Mouse (Mus musculus) thymus, adult 2 months (tissue): ENCODE measurements around the gene Foxk1. TPM values are rescaled to one million over a fixed set of nuclear protein-coding genes. Genes with fewer than 3 reads are reported as not detected.
A peak's percentile ranks its signal among the peaks of the same experiment; 100 is the strongest.

Experiments used
- DNase-seq: peaks from one replicate; pipeline ENCODE4 v3.0.0; 2021
- H3K27ac ChIP-seq: fragments of 200-500 bp; 2 replicates; pipeline ENCODE4 v1.5.1; 2012; ENCODE audit warnings: low read length, control low read depth; ENCODE audit not compliant: control insufficient read depth, insufficient read depth
- H3K27me3 ChIP-seq: fragments of 200-500 bp; 2 replicates; pipeline ENCODE4 v1.6.1; 2012; ENCODE audit warnings: mild to moderate bottlenecking, low read length, moderate library complexity, mixed read lengths; ENCODE audit not compliant: control insufficient read depth, insufficient read depth
- H3K36me3 ChIP-seq: fragments of 200-500 bp; 2 replicates; pipeline ENCODE4 v1.6.1; 2012; ENCODE audit warnings: mild to moderate bottlenecking, low read length, moderate library complexity; ENCODE audit not compliant: control insufficient read depth, insufficient read depth
- H3K4me1 ChIP-seq: fragments of 200-500 bp; replicated peaks from 2 replicates; pipeline ENCODE4 v1.6.1; 2012; ENCODE audit warnings: low read length; ENCODE audit not compliant: control insufficient read depth, insufficient read depth
- H3K4me3 ChIP-seq: fragments of 200-500 bp; 2 replicates; pipeline ENCODE4 v1.5.1; 2012; ENCODE audit warnings: mild to moderate bottlenecking, low read length, control low read depth, moderate library complexity; ENCODE audit not compliant: control insufficient read depth, insufficient read depth
- CTCF ChIP-seq: fragments of 200-500 bp; IDR thresholded peaks from 2 replicates; pipeline ENCODE4 v1.5.1; 2012; ENCODE audit warnings: mild to moderate bottlenecking, control low read depth, low read length, moderate library complexity, borderline replicate concordance; ENCODE audit not compliant: control insufficient read depth, poor library complexity, insufficient read depth; ENCODE audit errors: extremely low read depth
- POLR2A ChIP-seq: fragments of 200-500 bp; IDR thresholded peaks from 2 replicates; pipeline ENCODE4 v1.6.1; 2012; ENCODE audit warnings: mild to moderate bottlenecking, low read length, control low read depth, moderate library complexity; ENCODE audit not compliant: control insufficient read depth, poor library complexity, insufficient read depth; ENCODE audit errors: extremely low read depth
- WGBS: fragments of 180-500 bp; shearing (Covaris S2); methylation state at CpG from one replicate; pipeline ENCODE4 v1.1.7; 2018; 5-methylcytosine and 5-hydroxymethylcytosine counted together
- polyA plus RNA-seq: library from polyadenylated mRNA; depleted of rRNA; stranded (reverse); fragments of >200 nt; gene quantifications from 2 replicates; pipeline ENCODE4 v1.2.3, GENCODE M21; 2012

The Foxk1 gene
- polyA plus RNA-seq, 1 experiment, result 27.9 TPM

DNA sequence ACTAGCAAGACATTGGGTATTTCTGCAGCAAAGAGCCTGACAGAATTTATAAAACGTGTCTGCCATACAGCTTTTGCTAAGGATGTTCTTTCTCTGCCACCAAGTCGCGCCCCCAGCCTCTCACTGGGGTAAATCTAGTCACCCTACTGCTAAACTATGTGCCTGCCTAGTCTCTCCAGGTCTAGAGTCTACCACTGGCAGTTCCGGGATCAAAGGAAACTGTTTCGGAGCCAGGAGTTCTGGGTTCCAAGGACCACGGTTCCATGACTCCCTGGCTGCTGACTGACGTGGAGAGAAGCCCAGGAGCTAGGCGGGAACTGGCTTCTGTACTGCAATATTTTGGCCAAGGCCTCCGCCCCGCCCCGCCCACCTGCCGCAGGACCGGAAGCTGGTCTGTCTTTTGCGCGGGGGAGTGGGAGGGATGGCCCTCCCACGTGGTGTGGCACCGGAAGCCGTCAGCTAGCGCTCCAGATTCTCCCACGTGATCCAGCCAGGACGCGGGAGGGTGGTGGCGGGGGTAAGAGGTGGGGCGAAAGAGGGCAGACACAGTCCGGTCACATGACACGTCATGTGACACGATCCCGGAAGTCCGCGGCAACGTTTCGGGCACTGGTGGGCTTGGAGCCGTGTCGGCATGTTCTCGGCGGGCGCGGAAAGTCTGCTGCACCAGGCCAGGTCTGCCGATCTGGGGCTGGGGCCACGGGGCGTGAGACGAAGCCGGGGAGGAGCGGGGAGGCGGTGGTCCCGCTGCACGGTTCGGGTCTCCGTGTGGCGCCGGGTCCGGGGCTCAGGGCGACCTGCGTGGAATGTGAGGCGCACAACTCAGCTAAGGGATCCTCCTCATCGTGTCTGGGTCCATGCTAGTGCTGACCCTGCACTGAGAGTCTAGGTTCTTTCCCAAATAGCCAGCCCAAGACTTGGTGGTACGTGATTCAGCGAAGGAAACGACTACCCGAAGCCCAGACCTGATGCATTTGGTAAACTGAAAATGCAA lies 62.5 kb downstream of the Foxk1 start, which contains the start of gene Ap5z1:
TSS of gene Ap5z1 (plus strand) at position 484 of the 994 bp plus-strand sequence.
- H3K4me1 ChIP-seq, result peaks cover 12% of the 10 kb centered on the region
- no peaks in the 10 kb centered on the region for H3K36me3 ChIP-seq
- DNase-seq, result peak; percentile 92
- H3K27me3 ChIP-seq, result no peaks in the 10 kb centered on the region
- TF ChIP-seq CTCF, result no peak
- peak; percentile 66; the same call in 1 of the 2 replicates for TF ChIP-seq POLR2A
- H3K27ac ChIP-seq, result peak within 1 kb of the TSS; percentile 82
- peak within 1 kb of the TSS; percentile 80 for H3K4me3 ChIP-seq
- 3% methylated on average over 60 of the region's 60 CpGs for WGBS

DNA sequence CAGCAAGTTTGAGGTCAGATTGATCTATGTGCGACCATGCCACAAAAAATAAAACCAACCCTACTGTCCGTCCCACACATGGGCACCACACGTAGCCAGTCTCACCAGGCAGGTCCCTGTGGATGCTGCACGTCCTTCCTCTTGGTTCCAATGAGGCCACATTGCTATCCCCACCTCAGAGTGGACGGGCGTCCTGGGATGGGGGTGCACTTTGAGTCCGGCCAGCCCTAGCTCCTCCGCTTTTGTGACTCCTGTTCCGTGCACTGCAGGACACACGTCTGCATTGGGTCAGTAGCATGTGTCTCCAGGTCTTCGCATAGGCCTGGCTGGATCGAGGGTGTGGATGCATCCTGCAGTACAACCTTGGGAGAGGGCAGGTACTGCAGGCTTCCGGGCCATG lies 67.1 kb downstream of the Foxk1 start:
- H3K27ac ChIP-seq, result no peak overlapping the region
- no peak for DNase-seq
- WGBS, result 97% methylated on average over 13 of the region's 13 CpGs

DNA sequence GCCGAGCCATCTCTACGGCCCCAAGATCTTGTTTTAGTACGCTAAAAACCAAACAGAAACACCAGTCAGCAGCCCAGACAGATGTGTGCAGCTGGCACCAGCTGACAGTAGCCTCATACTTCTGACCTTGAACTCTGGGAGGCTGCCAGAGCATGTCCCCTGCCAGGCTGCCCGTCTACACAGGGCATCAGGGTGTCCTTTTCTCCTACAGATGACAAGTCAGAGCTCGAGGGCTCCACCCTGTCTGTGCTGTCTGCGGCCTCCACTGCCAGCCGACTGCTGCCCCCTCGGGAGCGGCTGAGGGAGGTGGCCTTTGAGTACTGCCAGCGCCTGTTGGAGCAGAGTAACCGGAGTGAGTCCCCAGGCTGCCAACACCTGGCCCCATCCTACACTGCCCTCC lies 68.5 kb downstream of the Foxk1 start:
- TF ChIP-seq CTCF, result no peak
- no peak for TF ChIP-seq POLR2A
- no peak overlapping the region for H3K27ac ChIP-seq
- H3K36me3 ChIP-seq, result no peaks in the 10 kb centered on the region
- WGBS, result 98% methylated on average over 11 of the region's 11 CpGs
- peaks cover 6% of the 10 kb centered on the region for H3K4me1 ChIP-seq
- no peak overlapping the region for H3K4me3 ChIP-seq
- DNase-seq, result no peak
- no peaks in the 10 kb centered on the region for H3K27me3 ChIP-seq

More for the DNA sequence above, 67.1 kb downstream of the Foxk1 start:
- H3K4me1 ChIP-seq, result peaks cover 10% of the 10 kb centered on the region
- no peak overlapping the region for H3K4me3 ChIP-seq
- TF ChIP-seq POLR2A (no peak), CTCF (no peak)
- no peaks in the 10 kb centered on the region for H3K27me3 ChIP-seq
- no peaks in the 10 kb centered on the region for H3K36me3 ChIP-seq

DNA sequence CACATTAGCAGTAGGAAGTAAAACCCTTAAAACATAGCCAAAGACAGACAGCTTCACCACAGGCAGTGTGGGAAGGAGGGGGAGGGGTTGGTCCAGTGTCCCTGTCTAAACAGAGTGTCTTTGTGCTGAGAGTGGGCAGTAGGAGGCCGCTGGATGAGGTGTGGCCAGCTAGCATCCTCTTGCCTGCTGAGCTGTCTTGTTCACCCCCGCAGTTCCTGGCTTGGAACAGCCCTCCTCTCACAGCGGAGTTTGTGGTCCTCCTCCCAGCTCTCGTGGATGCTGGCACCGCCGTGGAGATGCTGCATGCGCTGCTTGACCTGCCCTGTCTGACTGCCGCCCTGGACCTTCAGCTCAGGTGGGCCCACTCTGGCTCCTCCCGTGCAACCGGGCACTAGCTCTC lies 72.4 kb downstream of the Foxk1 start:
- Histone ChIP-seq H3K36me3 (no peaks in the 10 kb centered on the region), H3K27me3 (no peaks in the 10 kb centered on the region), H3K4me3 (no peak overlapping the region), H3K4me1 (no peaks in the 10 kb centered on the region), H3K27ac (no peak overlapping the region)
- DNase-seq, result no peak
- WGBS, result 93% methylated on average over 10 of the region's 10 CpGs
- TF ChIP-seq POLR2A, result no peak
- no peak for TF ChIP-seq CTCF

DNA sequence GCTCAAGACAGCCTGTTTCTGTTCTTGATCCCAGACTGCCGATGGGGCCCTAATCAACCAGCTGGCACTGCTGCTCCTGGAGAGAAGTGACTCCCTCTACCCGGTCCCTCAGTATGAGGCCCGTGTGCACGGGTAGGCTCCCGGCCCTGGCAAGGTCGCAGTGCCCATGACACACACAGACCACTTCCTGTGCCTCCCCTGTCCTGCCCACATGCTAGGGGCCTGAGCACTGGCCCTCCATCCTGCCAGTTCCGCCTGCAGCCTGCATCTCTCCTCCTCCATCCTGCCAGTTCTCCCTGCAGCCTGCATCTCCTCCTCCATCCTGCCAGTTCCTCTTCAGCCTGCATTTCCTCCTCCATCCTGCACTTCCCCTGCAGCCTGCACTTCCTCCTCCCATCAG lies 74.4 kb downstream of the Foxk1 start:
- no peaks in the 10 kb centered on the region for H3K27me3 ChIP-seq
- no peaks in the 10 kb centered on the region for H3K36me3 ChIP-seq
- no peaks in the 10 kb centered on the region for H3K4me1 ChIP-seq
- TF ChIP-seq CTCF (no peak), POLR2A (no peak)
- H3K4me3 ChIP-seq, result no peak overlapping the region
- no peak for DNase-seq
- 48% methylated on average over 7 of the region's 7 CpGs for WGBS
- H3K27ac ChIP-seq, result no peak overlapping the region

DNA sequence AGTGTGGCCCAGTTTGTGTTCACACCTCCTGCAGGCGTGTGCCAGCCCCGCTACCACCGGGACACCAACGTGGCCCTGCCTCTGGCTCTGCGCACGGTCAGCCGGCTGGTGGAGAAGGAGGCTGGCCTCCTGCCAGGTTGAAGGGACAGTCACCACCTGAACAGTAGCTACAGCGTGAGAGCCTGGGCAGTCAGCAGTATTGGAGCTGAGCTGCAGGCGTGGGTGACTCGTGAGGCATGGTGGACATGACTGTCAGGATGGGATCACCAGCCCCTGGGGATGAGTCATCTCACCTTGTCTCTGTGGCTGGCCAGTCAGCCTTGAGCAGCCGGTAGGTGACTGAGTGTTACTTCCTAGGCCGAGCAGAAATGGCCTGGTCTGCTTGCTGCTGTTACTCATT lies 76.0 kb downstream of the Foxk1 start:
- 97% methylated on average over 12 of the region's 12 CpGs for WGBS
- no peaks in the 10 kb centered on the region for H3K27me3 ChIP-seq
- no peaks in the 10 kb centered on the region for H3K4me1 ChIP-seq
- H3K4me3 ChIP-seq, result no peak overlapping the region
- TF ChIP-seq POLR2A (no peak), CTCF (no peak)
- no peak overlapping the region for H3K27ac ChIP-seq
- H3K36me3 ChIP-seq, result no peaks in the 10 kb centered on the region
- DNase-seq, result no peak
